Comparison of ENCODE assay signal across 24 mouse cellular contexts in the genomic region with DNA sequence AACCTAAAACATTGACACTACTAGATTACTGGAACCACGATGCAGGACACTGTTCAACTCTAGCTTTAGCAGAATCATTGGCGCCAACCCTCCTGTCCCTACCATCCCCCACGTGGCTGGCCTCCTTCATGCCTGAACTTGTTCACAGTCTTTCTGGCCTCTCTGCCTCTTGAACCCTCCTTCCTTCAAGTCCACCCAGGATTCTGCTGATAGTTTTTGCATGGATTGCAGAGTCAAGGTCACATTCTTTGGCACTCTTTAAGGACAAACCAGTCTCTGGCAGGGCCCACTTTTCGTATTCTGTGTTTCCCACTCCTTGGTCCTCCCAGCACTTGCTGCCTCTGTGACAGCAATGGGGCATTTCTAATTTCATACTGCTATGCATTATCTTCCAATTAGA. TPM values are rescaled to one million over a fixed set of nuclear protein-coding genes. Genes with fewer than 3 reads are reported as not detected.
A peak's percentile ranks its signal among the peaks of the same experiment; 100 is the strongest.
DNase-seq lines count a peak whose midpoint lies in the region.
"Had no signal": no experiment of that assay in that cellular context is flagged by ENCODE, and none has a peak within 500 bp of the region (broad histone marks: within the 10 kb centered on the region; RNA-seq: fewer than 3 reads in every experiment).

No protein-coding gene starts in this region.

- DNase-seq in ovary, postnatal 36 days (ENCODE audit: low spot score): peak; percentile 35
- DNase-seq in ovary, postnatal 10 days (ENCODE audit: low spot score): no peak
- peak; percentile 57 for DNase-seq in ZHBTc4 (ENCODE audit: low read depth, low spot score)
- peak; percentile 48 to 53 for DNase-seq in adrenal gland, postnatal 36 days
- no peak for DNase-seq in layer of hippocampus, adult 8-10 months (ENCODE audit: low spot score in 2 of 2)
- no peak for DNase-seq in kidney, postnatal 14 days
- DNase-seq: B cell, adult 2 months; cerebellum, adult 11 months; cerebellum, adult 9-10 months; embryo, embryonic 11 days; heart, adult 2 months; kidney, adult 2 months; kidney, postnatal 4 days; layer of hippocampus, adult 9-11 months; liver; lung, adult 2 months; lung, postnatal 10 days; right cerebral cortex, adult 18-20 months had no signal

RNA-seq across cellular contexts. Expression of gene Nme9, which starts 31.9 kb away (rescaled TPM):
- not detected for total RNA-seq in adrenal gland, postnatal 36 days (2021)
- total RNA-seq in layer of hippocampus, adult 8-10 months (2022): under 1 TPM; 0.39 to 0.85 (median 0.62) TPM
- total RNA-seq: gastrocnemius, adult 18-20 months; gastrocnemius, postnatal 4 days; heart, adult 2 months; heart, postnatal 25 days; left cerebral cortex, postnatal 14 days had no signal

RNA-seq across cellular contexts. Expression of gene Mras, which starts 46.0 kb away (rescaled TPM):
- total RNA-seq in adrenal gland, postnatal 36 days (2021): 10 to 100 TPM; 43.5 to 66.9 TPM
- 100 to 1,000 TPM; 133 to 164 (median 142) TPM for total RNA-seq in layer of hippocampus, adult 8-10 months (2022)
- total RNA-seq: megakaryocyte-erythroid progenitor cell, adult 5-6 weeks; MEL had no signal

Comparison
In these comparisons a context has a peak if more than half of its experiments do, and no peak if none do; other contexts are left out.
1. DNase-seq: peak in ovary, postnatal 36 days (single experiment), ZHBTc4 (single experiment) and adrenal gland, postnatal 36 days (2 of 2); none in ovary, postnatal 10 days (single experiment), layer of hippocampus, adult 8-10 months (0 of 2) and kidney, postnatal 14 days (single experiment).